Mouse (Mus musculus) hindlimb bud, embryonic 11.5 days (tissue): ENCODE results near the gene Ddn.
"Not testable (repeated sequence)": the region's sequence is repeated elsewhere in the genome, so short reads cannot be mapped to it uniquely, and the experiment has no call there.

Experiments
- DNase-seq: peaks from one replicate; pipeline ENCODE4 v3.0.0-alpha.2; 2012; ENCODE audit warnings: low read depth, low spot score; ENCODE audit errors: extremely low spot score

The Ddn gene

DNA sequence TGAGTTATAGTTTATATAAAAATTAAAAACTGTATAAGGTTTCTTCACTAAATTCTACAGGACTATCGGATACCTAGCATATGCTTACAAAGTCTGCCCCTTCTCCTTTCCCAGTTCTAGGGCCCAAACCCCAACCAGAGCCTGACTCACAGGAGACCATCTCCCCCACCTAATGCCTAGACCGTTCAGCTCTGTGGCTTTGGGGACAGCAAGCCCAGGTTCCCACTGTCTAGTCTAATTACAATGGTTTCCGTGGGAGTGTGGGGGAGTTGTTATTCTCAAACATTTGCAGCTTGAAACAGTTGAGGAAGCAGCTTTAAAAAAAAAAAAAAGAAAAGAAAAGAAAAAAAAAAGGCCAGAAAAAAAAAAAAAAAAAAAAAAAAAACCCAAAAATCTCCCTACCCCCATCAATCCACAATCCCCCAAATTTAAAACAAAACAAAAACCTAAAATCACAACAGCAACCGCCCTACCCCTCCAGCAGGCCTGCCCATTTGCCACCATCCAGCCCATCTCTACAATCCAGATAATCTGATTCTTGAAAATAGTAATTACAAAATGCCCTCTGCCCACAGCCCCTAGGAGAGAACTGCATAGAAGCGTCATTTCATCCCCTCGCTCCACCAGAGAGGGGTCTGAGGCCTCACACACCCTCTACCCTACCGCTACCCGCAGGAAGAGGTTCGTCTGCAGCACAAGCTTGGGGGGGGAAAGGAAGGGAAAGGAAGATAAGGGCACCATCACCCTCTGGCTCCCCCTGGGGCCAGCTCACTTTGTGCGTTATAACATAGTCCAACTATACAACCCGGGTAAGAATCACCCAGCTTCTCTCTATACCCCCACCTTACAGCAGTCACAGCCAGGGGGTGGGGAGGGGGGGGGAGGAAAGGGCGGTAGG, 23.1 kb upstream of the Ddn start:
- no peak for DNase-seq

GRCm38 (mm10) chr15:98831684-98832035, 22.4 kb upstream of the Ddn start:
- no peak for DNase-seq

DNA sequence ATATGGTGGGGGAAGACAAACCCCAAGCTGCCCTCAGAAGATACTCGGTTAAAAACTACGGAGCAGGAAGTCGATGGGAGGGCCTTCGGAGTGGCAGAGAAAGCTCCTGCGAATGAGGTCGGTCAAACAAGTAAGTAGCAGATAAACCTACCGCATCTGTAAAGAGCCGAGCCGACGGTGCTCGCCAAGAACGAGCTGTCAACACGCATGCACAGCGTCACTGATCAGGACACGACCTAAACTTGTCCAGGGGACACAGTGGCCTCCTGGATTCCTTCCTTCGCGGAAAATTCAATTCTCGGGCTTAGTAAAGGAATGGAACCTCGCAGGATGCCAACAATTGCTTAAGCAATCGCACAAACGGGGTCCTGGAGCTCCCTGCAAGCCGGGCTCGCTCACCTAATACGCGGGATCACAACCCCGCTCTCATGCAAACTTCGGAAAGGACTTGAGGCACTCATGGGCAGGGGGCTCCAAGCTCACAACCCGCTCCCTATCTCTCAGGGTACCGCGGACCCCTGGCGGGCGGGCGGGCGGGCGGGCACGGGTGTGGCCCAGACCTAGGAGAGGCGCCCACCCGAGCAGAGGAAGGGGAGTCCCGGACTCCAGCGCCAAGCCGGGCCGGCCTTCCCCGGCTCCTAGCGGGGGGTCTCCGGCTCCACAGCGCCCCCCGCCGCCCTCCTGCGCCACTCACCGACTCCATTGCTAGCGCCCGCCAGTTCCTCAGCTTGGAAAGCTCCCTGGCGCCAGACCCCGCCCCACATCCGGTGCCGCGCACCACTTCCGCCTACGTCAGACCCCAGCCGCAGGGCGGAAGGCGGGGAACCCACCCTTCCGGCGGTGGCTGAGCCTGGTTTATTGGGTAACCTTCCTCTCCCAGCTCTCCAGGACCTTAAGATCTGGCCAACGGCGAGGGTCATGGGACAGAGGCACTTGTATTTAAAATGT, 21.7 kb upstream of the Ddn start, which contains the start of gene Prkag1:
Prkag1 (minus strand) TSS at position 786 of the 948 bp plus-strand sequence.
- DNase-seq, result peak; percentile 81

DNA sequence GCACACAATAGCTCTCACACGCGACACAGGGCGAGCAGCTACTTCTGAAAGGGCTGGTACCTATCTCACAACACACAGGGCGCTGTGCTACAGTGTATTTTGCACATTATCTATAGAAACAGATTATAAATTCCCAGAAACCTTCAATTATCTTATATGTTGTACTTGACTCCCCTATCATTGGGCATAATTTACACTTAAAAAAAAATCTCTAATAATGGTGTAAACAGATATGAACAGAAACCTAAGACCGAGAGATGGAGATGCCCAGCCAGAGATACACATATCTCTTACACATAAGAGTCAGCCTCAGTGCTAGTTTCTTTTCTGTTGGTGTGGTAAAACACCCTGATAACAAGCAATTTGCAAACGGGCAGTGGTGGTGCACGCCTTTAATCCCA, 18.3 kb upstream of the Ddn start:
- no peak for DNase-seq

DNA sequence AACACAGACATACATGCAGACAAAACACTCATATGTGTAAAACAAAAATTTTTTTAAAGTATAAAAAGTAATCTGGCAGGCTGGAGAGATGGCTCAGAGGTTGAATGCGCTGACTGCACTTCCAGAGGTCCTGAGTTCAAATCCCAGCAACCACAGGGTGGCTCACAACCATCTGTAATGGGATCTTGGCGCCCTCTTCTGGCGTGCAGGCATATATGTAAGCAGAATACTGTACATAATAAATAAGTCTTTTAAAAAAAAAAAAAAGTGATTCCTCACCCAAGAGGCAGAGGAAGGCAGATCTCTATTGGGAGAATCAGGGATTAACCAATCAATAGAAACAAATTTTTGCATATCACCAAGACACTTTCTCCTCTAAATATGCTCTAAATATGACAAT, 14.1 kb upstream of the Ddn start:
- DNase-seq, result no peak

DNA sequence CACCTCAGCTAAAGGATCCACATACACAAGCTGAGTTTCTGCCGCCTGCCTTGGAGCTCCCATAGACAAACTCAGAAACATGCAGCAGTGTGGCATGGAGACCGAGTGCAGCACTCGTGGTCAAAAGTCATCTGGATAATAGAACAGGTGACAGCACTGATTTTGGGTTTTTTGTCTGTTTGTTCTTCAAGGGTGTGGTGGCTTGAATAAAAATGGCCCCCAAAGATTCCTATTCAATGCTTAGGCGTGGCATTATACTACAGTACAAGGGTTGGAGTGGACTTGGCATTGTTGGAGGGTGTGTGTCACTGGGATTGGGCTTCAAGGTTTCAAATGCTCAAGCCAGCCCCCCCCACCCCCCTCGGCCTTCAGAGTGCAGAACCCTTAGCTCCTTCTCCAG, 12.9 kb upstream of the Ddn start:
- DNase-seq, result no peak

- no peak for DNase-seq
Observed at GRCm38 (mm10) chr15:98821403-98821802, 12.1 kb upstream of the Ddn start.

- DNase-seq, result no peak
Observed at GRCm38 (mm10) chr15:98820937-98821336, 11.6 kb upstream of the Ddn start.

DNA sequence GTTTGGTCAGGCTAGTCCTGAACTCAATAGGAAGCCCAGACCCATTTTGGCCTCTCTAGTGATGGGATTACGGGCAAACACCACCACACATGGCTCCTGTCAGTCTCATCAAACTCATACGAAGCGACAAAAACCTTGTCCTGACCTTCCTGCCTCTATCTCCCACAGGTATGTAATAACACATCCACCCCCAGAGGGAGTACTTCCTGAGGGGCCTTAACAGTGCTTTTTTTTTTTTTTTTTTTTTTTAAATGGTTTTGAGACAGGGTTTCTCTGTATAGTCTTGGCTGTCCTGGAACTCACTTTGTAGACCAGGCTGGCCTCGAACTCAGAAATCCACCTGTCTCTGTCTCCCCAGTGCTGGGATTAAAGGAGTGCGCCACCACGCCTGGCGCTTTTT, 8.9 kb upstream of the Ddn start:
- DNase-seq, result no peak

GRCm38 (mm10) chr15:98812741-98813424, 3.6 kb upstream of the Ddn start:
- no peak for DNase-seq

GRCm38 (mm10) chr15:98810212-98810611, 922 bp upstream of the Ddn start:
- not testable (repeated sequence) for DNase-seq

DNA sequence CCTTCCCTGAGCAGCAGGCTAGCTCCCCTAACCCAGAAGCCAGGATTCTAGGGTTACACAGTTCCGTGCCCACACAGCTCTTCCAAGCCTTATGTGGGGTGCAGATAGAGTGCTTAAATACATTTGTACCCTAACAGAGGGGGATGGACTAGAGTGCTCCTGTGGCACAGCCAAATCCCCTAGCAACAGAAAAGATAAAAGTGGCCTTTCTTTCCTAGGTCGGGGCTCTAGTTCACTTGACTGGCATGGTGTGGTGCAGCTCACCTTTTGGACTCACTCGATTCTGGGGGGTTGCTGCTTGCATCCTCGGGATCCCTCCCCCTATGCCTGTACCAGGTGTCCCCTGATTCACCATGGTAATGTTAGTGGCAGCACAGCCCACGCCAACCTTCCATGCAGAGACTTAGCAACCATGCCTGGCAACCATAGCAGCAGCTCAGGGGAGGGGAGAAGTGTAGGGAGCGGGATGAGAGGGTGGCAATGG, 597 bp downstream of the Ddn start:
- no peak for DNase-seq

GRCm38 (mm10) chr15:98807895-98808650, 1.2 kb downstream of the Ddn start:
- no peak for DNase-seq

GRCm38 (mm10) chr15:98806809-98807770, 2.2 kb downstream of the Ddn start:
- no peak for DNase-seq

DNA sequence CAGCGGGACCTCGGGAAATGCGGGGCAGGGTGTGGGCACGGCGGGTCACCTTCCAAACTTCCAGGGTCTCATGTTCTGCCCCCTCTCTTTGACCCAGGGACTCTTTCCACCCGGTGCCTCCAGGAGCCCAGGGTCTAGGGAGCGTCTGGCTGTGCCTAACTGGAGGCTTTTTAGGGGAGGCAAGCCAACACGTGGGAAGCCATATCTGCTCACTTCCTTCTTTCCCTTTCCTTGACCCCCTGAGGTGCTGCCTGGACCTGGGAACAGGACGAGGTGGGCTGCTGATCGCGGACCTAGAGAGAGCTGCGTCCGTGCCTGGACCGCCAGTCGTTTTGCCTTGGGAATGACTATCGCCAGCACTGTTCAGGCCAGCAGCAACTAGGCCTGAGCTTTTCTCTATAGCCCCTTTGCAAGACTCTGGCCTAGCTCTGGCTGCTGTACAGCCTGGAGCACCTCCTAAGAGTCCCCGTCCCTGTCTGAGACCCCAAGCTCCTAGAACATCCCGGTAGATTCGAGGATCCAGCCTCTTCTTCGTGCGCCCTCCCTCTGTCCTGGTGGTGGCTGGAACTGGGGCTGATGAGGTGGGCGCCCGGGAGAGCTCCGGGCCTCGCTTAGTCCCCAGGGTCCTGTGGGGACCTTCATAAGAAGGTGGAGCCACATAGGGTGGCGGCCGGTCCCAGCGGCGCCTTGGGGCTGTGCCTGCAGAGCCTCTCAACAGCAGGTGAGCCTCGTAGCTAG, 3.0 kb downstream of the Ddn start:
- no peak for DNase-seq

DNA sequence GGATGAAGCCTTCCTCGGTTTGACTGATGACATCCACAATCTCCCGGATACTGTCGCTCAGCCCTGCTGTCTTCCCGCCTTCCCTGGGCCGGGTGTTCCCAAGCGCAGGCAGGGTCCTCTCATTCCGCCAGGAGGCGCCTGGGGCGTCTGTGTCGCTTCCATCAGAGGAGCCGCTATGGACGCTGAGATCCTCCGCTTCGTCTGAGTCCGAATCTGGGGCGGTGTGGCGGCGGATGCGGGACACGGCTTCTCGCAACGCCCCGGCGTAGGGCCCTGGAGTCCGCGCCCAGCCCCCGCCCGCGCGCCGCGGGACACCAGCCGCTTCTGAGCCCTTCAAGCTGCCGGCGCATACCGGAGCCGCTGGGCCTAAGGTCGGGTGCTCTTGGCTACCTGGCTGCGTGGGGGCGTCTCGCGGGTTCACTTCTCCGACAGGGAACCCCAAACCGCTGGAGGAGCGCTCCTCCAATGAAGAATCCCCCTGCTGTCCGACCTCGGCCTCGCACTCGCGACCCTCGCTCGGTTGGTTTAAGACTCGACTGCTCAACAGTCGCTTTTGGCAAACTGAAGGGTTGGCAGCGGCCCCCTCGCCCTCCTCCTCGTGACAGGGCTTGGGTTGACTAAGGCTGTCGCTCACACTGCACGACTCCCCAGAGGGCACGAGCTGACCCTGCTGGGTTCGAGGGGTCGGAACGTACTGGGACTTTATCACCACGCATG, 3.8 kb downstream of the Ddn start:
- DNase-seq, result no peak

DNA sequence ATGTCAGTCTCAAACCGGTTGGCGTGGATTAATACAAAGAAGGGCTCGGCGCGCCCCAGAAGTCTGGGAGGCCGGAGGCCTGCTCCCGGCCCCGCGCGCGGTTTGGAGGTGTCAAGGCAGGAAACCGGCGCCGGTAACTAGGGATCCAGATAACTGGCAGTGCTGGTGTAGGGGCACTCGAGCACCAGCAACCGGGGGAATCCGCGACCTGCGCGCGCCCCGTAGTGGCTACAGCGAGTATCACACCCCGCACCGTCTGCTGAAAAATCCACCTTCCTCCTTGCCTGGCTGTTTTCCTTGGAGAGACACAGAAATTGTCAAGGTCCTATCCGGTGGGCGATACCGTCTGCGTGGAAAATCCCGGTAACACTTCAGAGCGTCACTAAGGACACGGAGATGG, 5.2 kb downstream of the Ddn start:
- peak; percentile 53 for DNase-seq

- DNase-seq, result no peak
Observed at GRCm38 (mm10) chr15:98802926-98803325, 6.4 kb downstream of the Ddn start.
